Mouse (Mus musculus) Muller cell, postnatal 12 days (primary cell): ENCODE results near the gene Rapgef3.

ENCODE experiments used
- DNase-seq: peaks from one replicate; pipeline ENCODE4 v3.0.0-alpha.2; 2015; ENCODE audit errors: inconsistent ontology term

The Rapgef3 gene

GRCm38 (mm10) chr15:97720026-97720675, 47.6 kb downstream of the Rapgef3 start:
- no peak for DNase-seq

DNA sequence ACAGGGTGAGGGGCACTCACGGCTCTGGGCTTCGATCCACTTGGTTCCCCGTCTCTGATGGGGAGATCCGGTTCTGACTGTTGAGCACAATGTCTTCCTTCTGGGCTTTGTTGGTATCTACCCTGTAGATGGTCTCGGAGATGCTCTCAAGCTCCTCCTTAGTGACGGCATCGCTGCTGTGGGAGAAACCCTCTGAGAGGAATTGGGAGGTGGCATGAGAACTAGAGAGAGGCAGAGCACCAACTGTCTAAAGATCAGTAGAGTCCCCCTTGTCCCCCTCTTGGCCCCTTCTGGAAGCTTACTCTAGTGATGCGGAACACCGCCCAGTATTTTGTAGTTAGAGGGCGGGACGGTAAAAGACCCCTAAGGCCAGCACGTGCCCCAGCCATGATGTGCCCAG, 48.3 kb downstream of the Rapgef3 start:
- DNase-seq, result no peak

DNA sequence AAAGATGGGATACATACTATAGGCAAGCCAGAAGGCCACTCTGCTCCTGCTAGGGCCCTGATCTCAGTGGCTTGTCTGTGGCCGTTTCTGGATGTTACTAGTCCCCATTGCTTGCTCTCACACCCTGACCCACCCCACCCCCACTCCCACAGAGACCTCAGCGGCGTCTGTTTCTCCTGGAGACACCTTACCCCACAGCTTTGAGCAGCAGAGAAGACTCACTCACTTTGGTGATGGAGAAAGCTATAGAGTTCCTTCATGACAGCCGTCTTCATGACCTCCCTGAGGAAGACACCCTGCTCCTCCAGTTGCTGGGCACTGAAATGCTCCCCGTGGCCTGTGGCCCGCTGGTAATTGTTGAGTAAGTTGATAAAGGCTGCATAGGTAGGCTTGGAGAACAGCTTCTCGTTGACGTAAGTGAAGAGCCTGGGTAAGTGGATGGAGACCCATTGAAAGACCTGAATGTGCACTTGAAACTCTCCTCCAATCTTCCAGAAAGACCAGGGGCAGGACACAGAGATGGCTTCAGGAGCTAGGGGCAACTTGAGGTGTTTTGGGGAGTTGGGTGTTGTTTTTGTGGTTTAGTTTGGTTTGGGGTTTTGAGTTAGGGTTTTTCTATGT, 49.1 kb downstream of the Rapgef3 start:
- no peak for DNase-seq

- DNase-seq, result peak; percentile 70
Observed at GRCm38 (mm10) chr15:97717861-97718534, 49.8 kb downstream of the Rapgef3 start.

DNA sequence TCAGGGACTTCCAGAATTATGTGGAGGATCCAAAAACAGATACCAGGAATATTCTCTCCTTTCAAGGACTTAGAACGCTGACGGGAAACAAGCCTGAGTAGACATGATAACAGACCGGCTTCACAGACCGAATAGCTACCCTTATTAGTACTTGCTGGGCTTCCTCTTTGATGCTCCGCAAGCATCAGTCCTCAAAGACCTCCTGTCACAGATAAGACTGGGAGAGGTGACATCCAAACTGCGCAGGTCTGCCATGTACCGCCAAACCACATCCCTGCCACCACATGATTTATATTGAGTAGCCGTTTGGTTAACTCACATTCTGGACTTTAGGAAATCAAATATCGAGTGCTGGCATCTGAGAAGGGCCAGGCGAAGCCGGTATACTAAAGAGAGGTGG, 51.0 kb downstream of the Rapgef3 start:
- no peak for DNase-seq

DNA sequence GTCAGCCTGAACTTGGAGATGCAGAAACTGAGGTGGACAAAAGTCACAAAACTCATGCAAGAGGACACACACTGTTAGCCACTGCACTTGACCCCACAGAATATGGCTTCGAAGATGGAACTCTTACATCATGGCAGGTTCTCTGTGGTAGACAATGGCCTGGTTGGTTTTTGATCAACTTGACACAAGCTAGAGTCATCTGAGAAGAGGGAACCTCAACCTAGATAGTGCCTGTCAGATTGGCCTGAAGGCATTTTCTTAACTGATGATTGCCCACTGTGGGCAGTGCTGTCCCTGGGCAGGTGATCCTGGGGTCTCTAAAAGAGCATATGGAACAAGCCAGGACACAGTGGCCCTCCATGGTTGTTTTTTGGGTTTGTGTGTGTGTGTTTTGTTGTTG, 52.0 kb downstream of the Rapgef3 start:
- DNase-seq, result no peak

DNA sequence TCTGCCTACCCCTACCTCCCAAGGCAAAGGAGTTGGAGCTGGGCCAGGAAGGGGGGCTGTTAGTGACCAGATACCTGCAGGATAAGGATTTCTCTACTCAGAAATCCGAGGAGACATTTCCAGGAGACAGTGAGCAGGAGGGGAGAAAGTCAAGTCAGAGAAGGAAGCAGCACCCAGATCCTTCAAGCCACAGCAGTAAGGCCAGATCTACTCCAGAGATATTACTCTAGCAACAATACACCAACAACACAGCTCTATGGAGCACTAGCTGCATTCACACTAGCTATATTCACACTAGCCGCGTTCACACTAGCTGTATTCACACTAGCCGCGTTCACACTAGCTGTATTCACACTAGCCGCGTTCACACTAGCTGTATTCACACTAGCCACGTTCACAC, 52.7 kb downstream of the Rapgef3 start:
- DNase-seq, result no peak

DNA sequence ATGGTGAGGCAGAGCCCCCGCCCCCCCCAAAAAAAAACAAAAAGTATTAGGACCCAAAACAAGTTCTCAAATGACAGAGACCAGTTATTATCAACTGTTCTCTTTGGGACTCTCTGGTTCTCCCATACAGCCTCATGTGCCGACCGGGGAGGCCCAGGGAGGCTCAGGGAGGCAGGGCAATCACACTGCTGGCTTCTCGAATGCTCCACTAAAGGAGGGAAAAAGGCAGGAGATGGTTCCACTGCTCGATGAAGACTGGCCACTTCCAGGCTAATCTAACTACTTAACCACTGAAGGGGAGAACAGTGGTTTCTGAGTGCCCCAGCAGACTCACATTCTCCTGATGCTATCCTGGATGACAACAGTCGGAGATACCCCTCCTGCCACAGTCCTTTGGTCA, 55.2 kb downstream of the Rapgef3 start:
- DNase-seq, result no peak

DNA sequence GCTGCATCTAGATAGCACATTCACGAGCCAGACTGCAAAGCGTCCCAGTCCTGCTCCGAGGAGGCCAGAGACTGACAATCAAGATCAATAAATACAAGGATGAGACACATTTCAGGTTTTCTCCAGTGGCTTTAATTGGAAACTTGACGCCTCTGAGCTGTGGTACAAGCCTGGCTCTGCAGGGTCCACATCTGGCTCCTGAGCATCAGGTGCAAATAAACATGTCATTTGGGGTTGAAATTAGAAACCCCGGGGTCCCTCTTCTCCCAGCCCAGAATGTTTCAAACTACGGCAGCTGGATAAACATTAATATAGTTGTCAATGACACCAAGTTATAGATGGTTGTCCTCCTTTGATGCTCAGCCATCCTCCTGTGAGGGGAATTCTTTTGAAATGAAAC, 56.9 kb downstream of the Rapgef3 start:
- no peak for DNase-seq

- peak; percentile 84 for DNase-seq
Observed at GRCm38 (mm10) chr15:97705211-97706050, 62.3 kb downstream of the Rapgef3 start, which contains the start of gene Rpap3. Rpap3 (minus strand) TSS chr15:97705825.

DNA sequence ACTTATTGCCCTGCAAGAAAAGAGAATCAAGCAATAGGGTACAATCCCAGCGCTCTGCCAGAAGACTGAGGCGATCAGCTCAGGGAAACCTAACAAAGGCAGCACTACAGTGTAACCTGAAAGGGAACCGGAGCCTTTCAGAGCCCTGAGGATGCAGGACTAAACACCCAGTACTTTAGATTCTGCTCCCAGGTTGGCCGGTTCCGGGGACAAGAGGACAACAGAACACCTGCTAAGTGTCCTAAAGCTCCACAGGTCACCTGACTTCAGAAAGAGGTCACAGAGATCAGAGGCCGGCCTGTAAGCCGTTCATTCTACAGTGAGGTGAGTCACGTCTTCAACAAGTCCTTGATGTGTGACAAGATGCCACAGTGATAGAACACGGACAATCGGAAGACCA, 71.2 kb downstream of the Rapgef3 start:
- DNase-seq, result no peak
